Mouse (Mus musculus) megakaryocyte, embryonic 14.5 days (primary cell): ENCODE results near the gene Fgfr1op.
"Not testable (repeated sequence)": the region's sequence is repeated elsewhere in the genome, so short reads cannot be mapped to it uniquely, and the experiment has no call there.

ENCODE experiments used
- FLI1 ChIP-seq: IDR thresholded peaks from 2 replicates; pipeline ENCODE4 v1.6.1; 2012; ENCODE audit warnings: low read length, inconsistent platforms, mixed read lengths
- GATA1 ChIP-seq: IDR thresholded peaks from 3 replicates; pipeline ENCODE4 v1.6.1; 2012; ENCODE audit warnings: mixed read lengths, low read length, inconsistent platforms, borderline replicate concordance

DNA sequence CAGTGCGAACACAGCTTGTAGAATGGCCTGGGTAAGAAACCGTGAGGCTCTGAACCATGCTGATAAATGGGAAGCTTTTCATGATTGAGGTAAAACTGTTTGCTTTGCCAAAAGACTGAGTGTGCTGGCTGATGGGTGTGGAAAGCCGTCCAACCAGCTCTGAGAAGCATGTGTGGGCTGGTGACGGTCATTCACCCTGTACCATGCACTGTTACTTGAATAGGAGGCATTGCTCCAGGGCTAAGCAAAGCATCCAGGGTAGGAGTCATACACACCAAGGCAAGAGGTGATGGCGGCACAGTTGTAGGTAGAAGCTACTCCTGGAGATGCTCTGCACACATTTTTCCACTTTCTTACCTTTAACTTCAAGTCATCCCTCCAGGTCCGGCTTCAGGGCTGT, 40.7 kb upstream of the Fgfr1op start:
- not testable (repeated sequence) for TF ChIP-seq GATA1, FLI1
